ENCODE assay signal across 15 mouse cellular contexts in genomic region chr6:126806783-126807182, GRCm38 (mm10). TPM values are rescaled to one million over a fixed set of nuclear protein-coding genes. Genes with fewer than 3 reads are reported as not detected.
A peak's percentile ranks its signal among the peaks of the same experiment; 100 is the strongest.
DNase-seq lines count a peak whose midpoint lies in the region; TF ChIP-seq lines count a peak whose summit lies in the region.
"Had no signal": no experiment of that assay in that cellular context is flagged by ENCODE, and none has a peak within 500 bp of the region (broad histone marks: within the 10 kb centered on the region; RNA-seq: fewer than 3 reads in every experiment).

No protein-coding gene starts in this region.

- H3K27ac ChIP-seq in thymus, adult 2 months (ENCODE audit: control insufficient read depth, insufficient read depth, low read length): no peak overlapping the region
- H3K27ac ChIP-seq in bone marrow, adult 2 months (ENCODE audit: control insufficient read depth, insufficient read depth, low read depth, low read length, poor library complexity): no peak overlapping the region
- H3K27ac ChIP-seq in embryonic facial prominence, embryonic 10.5 days (replicated peaks): no peak overlapping the region

- no peaks in the 10 kb centered on the region for H3K27me3 ChIP-seq in thymus, adult 2 months (ENCODE audit: control insufficient read depth, insufficient read depth, low read length)
- H3K27me3 ChIP-seq in embryonic facial prominence, embryonic 10.5 days (replicated peaks; ENCODE audit: low read depth, poor library complexity, severe bottlenecking): no peaks in the 10 kb centered on the region

- no peaks in the 10 kb centered on the region for H3K9me3 ChIP-seq in embryonic facial prominence, embryonic 10.5 days

- no peak overlapping the region for H3K4me3 ChIP-seq in thymus, adult 2 months (ENCODE audit: control insufficient read depth, insufficient read depth, low read length)
- H3K4me3 ChIP-seq in bone marrow, adult 2 months (replicated peaks; ENCODE audit: control insufficient read depth, low read depth, low read length): no peak overlapping the region
- no peak overlapping the region for H3K4me3 ChIP-seq in embryonic facial prominence, embryonic 10.5 days
- H3K4me3 ChIP-seq: erythroblast, embryonic 14.5 days had no signal

- H3K36me3 ChIP-seq in thymus, adult 2 months (ENCODE audit: control insufficient read depth, insufficient read depth, low read length): no peaks in the 10 kb centered on the region
- H3K36me3 ChIP-seq in embryonic facial prominence, embryonic 10.5 days (replicated peaks): no peaks in the 10 kb centered on the region

- 87% methylated on average over 3 of the region's 3 CpGs for WGBS in thymus, adult 2 months
- WGBS in bone marrow, adult 2 months: 74% methylated on average over 3 of the region's 3 CpGs
- 87% methylated on average over 3 of the region's 3 CpGs for WGBS in embryonic facial prominence, embryonic 10.5 days

- intact Hi-C loops in left cerebral cortex, postnatal 25 days (cut with DNase I): no loop called here

- no peak for TF ChIP-seq POLR2A in thymus, adult 2 months (IDR thresholded peaks at IDR 0.05; ENCODE audit: control insufficient read depth, extremely low read depth, insufficient read depth, low read length, poor library complexity)
- TF ChIP-seq POLR2A in bone marrow, adult 2 months (IDR thresholded peaks at IDR 0.05; ENCODE audit: borderline replicate concordance, control insufficient read depth, low read depth, low read length): no peak

- TF ChIP-seq CTCF in thymus, adult 2 months (IDR thresholded peaks at IDR 0.05; ENCODE audit: borderline replicate concordance, control insufficient read depth, extremely low read depth, insufficient read depth, low read length, poor library complexity): no peak
- TF ChIP-seq CTCF in bone marrow, adult 2 months (IDR thresholded peaks at IDR 0.05; ENCODE audit: control insufficient read depth, insufficient read depth, low read length): peak; percentile 23; the same call in 1 of the 2 replicates

- peak; percentile 6 for DNase-seq in kidney, adult 18-20 months
- DNase-seq in kidney, postnatal 25 days: no peak
- DNase-seq in thymus, adult 2 months: peak; percentile 23
- no peak for DNase-seq in thymus, adult 18-20 months
- DNase-seq in spleen, postnatal 14 days (ENCODE audit: low spot score in 2 of 2): no peak
- DNase-seq in left cerebral cortex, postnatal 25 days (ENCODE audit: low spot score in 2 of 2): no peak
- DNase-seq in embryonic facial prominence, embryonic 10.5 days (ENCODE audit: low spot score): no peak
- DNase-seq: cerebellum, adult 8-10 months; kidney, adult 11 months had no signal

- peaks cover 3% of the 10 kb centered on the region; the same call in 1 of the 2 replicates for H3K4me1 ChIP-seq in thymus, adult 2 months (replicated peaks; ENCODE audit: control insufficient read depth, insufficient read depth, low read length)
- no peaks in the 10 kb centered on the region for H3K4me1 ChIP-seq in bone marrow, adult 2 months (ENCODE audit: control insufficient read depth, insufficient read depth, low read length)
- H3K4me1 ChIP-seq in embryonic facial prominence, embryonic 10.5 days: no peaks in the 10 kb centered on the region

RNA-seq across cellular contexts. Expression of gene Ndufa9, which starts 42.2 kb away (rescaled TPM):
- polyA plus RNA-seq in thymus, adult 2 months (2012; rRNA removed): 88.7 and 98.3 TPM in 2 replicates
- polyA plus RNA-seq in bone marrow, adult 2 months (2011; ENCODE audit: insufficient read depth, insufficient read length, low replicate concordance, missing spikeins): 26.1 and 39.4 TPM in 2 replicates
- total RNA-seq in left cerebral cortex, postnatal 25 days (2021): 100 to 1,000 TPM; 151 to 158 TPM
- 192 and 195 TPM in 2 replicates for polyA plus RNA-seq in embryonic facial prominence, embryonic 10.5 days (2016; fragmentation: Nextera tagmentation; extraction: Ambion mirVana)

RNA-seq across cellular contexts. Expression of gene Akap3, which starts 46.1 kb away (rescaled TPM):
- polyA plus RNA-seq in thymus, adult 2 months (2012; rRNA removed): 0.04 TPM in 1 of 2 replicates, not detected in the other
- polyA plus RNA-seq in bone marrow, adult 2 months (2011; ENCODE audit: insufficient read depth, insufficient read length, low replicate concordance, missing spikeins): not detected in 2 replicates
- total RNA-seq in left cerebral cortex, postnatal 25 days (2021): under 1 TPM in 1 of 2 experiments, not detected in 1; 0.21 TPM
- polyA plus RNA-seq in embryonic facial prominence, embryonic 10.5 days (2016; fragmentation: Nextera tagmentation; extraction: Ambion mirVana): 0.06 and 0.09 TPM in 2 replicates
- total RNA-seq: gastrocnemius, adult 8-10 months had no signal
- polyA plus RNA-seq: activated CD4-positive, CD25-positive, alpha-beta regulatory T cell, adult 4 months; erythroblast, embryonic 14.5 days; heart, embryonic 16.5 days; neural tube, embryonic 11.5 days had no signal

Comparison
In these comparisons a context has a peak if more than half of its experiments do, and no peak if none do; other contexts are left out.
1. DNase-seq: peak in kidney, adult 18-20 months (single experiment) and thymus, adult 2 months (single experiment); none in kidney, postnatal 25 days (0 of 2), thymus, adult 18-20 months (0 of 2), spleen, postnatal 14 days (0 of 2), left cerebral cortex, postnatal 25 days (0 of 2) and embryonic facial prominence, embryonic 10.5 days (single experiment).